Mouse (Mus musculus): Measurements from ENCODE around the gene Tmc8.

Gene Tmc8

DNA sequence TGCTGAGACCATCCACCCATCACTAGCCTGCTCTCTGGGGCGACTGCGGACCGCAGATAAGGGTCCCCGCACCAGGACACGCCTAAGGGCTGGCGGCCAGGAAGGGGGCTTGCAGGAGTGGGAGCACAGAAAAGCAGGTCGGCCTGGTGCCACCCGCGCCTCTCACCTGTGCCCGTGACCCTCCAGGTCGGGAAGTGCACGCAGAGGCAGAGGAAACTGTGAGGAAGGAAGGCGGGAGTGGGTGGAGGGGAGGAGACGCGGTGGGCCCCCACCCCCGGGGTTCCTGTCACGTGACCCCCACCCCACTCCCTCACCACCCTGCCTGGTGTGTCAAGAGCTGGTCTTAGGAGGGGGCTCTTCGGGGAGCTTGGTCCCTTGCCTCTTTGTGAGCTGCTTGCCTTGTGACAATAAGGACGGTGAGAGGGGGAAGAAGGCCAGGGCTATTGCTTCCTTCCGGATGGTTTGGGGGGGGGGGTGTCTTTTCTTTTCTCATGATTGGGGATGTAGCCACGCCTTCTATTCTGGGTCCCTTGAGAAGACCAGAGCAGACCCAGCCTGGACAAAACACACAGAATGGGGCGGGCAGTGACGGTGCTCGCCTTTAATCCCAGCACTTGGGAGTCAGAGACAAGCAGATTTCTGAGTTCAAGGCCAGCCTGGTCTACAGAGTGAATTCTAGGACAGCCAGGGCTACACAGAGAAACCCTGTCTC, at the start of gene Tmc8, which contains the start of gene Tmc6:
Gene Tmc8, plus strand, starts transcription at position 84 of the 712 bp plus-strand sequence.
Gene Tmc6, minus strand, starts transcription at position 206 of the 712 bp plus-strand sequence.
- peak; percentile 91 for DNase-seq (ENCODE audit: low read depth, low spot score)
- H3K27me3 ChIP-seq (ENCODE audit: control insufficient read depth, insufficient read depth, low read length, poor library complexity, severe bottlenecking): no peaks in the 10 kb centered on the region
- peaks cover 17% of the 10 kb centered on the region for H3K36me3 ChIP-seq (ENCODE audit: control insufficient read depth, insufficient read depth, low read length, poor library complexity, severe bottlenecking)

DNA sequence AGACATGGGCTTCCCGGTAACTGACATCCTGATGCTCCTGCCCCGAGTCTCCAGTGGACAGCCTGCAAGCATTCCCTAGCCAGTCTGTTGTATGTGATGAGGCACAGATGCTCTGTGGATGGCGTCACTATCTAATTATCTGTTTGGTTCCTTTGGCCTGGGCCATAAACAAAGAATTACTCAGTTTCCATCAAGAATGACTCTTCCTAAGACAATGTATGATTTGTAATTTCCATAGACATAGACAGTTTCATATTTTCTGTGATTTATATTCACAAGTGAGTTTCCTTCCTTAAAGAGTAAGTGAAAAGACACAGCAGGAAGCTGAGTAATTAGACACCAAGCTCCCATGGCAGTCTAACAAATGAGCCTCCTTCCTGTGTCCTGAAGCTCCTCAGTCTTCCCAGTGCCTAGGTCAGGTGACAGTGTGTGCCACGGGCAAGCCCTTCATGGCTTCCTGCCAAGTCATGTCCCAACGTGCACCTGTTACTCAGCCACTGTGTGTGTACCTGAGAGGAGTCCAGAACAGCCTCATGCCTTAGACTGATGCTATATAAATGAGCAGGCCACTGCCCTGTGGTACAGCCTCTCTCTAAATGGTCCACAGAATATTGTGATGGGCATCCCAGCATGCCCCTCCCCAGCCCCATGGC, 45.7 kb upstream of the Tmc8 start:
- H3K36me3 ChIP-seq (ENCODE audit: control insufficient read depth, insufficient read depth, low read length, poor library complexity, severe bottlenecking): peaks cover 12% of the 10 kb centered on the region; the same call in 1 of the 2 replicates

DNA sequence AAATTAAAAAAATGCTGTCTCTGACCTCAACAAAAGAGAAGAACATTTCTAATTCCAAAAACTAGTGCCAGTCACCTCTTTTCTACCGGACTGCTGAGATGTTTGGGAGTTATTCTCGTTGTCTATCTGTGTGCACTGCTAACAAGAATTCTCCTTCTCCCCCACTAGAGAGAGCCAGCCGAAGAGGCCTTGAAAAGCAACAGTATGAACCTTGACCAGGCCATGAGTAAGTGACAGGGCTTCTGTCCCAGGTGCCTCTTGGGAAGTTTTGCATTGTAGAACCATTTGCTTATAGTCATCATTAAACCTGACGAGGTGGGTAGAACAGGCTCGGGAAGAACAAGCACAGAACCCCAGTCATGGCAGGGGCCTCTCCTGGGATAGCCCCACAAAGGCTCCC, 43.8 kb upstream of the Tmc8 start:
- Histone ChIP-seq H3K27me3 (ENCODE audit: control insufficient read depth, insufficient read depth, low read length, poor library complexity, severe bottlenecking) (no peaks in the 10 kb centered on the region), H3K36me3 (ENCODE audit: control insufficient read depth, insufficient read depth, low read length, poor library complexity, severe bottlenecking) (peaks cover 14% of the 10 kb centered on the region)
- DNase-seq (ENCODE audit: low read depth, low spot score): no peak

More for the DNA sequence above, 45.7 kb upstream of the Tmc8 start:
- H3K27me3 ChIP-seq (ENCODE audit: control insufficient read depth, insufficient read depth, low read length, poor library complexity, severe bottlenecking): no peaks in the 10 kb centered on the region
- DNase-seq (ENCODE audit: low read depth, low spot score): no peak

DNA sequence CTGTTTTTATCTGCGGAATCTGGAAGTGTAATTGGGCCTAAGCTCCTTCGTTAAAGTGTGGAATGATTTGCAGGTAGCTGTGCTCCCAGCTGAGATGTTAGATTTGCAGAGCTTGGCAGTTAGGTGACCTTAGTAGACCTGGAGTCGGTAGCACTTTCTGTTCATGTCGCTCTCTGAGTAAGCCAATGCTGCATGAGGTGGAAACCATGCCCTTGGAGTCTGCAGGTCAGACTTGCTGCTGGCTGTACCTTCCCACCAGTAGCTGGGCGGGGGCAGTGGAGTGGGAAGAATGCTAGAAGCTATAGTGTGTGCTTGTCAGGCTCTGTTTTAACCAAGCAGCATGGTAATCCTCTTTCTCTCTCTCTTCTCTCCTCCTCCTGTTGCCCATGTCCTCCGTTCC, 40.7 kb upstream of the Tmc8 start:
- Histone ChIP-seq H3K36me3 (ENCODE audit: control insufficient read depth, insufficient read depth, low read length, poor library complexity, severe bottlenecking) (peaks cover 15% of the 10 kb centered on the region), H3K27me3 (ENCODE audit: control insufficient read depth, insufficient read depth, low read length, poor library complexity, severe bottlenecking) (no peaks in the 10 kb centered on the region)
- no peak for DNase-seq (ENCODE audit: low read depth, low spot score)

DNA sequence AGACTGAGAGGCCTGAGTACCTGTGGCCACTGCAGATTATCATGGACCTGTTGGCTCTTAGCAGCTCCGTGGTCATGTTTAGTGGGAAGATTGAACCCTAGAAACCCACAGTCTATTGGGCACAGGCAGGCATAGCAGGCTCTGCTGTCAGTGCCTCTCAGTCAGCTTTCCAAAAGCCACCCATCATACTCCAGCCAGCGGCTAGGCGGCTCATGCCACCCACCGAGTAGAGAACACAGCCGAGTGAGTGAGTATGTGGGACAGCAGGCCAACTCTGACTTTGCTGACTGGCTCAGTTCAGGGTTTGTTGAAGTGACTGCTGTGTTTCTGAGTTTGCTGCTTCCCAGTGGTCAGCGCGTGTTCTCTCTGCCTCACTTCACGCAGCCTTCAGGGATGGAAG, 39.6 kb upstream of the Tmc8 start:
- Histone ChIP-seq H3K36me3 (ENCODE audit: control insufficient read depth, insufficient read depth, low read length, poor library complexity, severe bottlenecking) (peaks cover 17% of the 10 kb centered on the region), H3K27me3 (ENCODE audit: control insufficient read depth, insufficient read depth, low read length, poor library complexity, severe bottlenecking) (no peaks in the 10 kb centered on the region)
- no peak for DNase-seq (ENCODE audit: low read depth, low spot score)

DNA sequence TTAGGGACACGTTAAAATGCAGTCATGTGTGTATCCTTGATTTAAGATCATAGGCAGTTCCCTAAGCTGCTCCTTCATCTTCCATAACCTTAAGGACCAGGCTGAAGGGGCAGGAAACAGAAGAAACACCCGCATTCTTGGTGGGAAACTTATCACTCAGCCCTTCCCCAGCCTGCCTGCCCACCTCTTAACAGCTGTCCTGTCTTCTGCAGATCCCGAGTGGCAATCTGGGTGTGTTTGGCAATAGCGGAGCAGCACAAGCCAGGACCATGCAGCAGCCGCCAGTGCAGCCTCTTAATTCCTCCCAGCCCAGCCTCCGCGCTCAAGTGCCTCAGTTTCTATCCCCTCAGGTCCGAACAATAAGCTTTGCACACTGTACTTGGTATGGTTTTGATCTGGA, 39.2 kb upstream of the Tmc8 start:
- Histone ChIP-seq H3K36me3 (ENCODE audit: control insufficient read depth, insufficient read depth, low read length, poor library complexity, severe bottlenecking) (peaks cover 20% of the 10 kb centered on the region), H3K27me3 (ENCODE audit: control insufficient read depth, insufficient read depth, low read length, poor library complexity, severe bottlenecking) (no peaks in the 10 kb centered on the region)
- no peak for DNase-seq (ENCODE audit: low read depth, low spot score)

DNA sequence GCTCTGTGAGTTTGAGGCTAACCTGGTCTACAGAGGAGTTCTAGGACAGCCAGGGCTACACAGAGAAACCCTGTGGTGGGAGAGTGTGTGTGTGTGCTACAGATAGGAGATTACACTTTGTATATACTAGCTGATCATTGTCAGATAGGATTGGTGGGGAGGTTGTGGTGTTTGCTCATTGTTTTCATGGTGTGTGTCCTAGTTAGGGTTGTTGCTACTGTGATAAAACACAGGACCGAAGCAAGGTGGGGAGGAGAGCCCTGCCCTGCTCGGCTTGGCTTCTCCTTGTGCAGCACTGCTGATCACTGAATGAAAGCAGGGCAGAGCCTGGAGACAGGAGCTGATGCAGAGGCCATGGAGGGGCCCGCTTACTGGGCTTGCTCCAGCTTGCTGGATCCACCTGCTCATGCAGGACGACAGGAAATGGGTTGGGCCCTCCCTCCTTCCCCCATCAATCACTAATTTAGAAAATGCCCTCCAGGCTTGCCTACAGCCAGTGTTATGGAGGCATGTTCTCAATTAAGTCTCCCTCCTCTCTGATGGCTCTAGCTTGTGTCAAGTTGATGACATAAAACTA, 38.3 kb upstream of the Tmc8 start:
- DNase-seq (ENCODE audit: low read depth, low spot score): no peak
- no peaks in the 10 kb centered on the region for H3K27me3 ChIP-seq (ENCODE audit: control insufficient read depth, insufficient read depth, low read length, poor library complexity, severe bottlenecking)
- peaks cover 22% of the 10 kb centered on the region for H3K36me3 ChIP-seq (ENCODE audit: control insufficient read depth, insufficient read depth, low read length, poor library complexity, severe bottlenecking)

DNA sequence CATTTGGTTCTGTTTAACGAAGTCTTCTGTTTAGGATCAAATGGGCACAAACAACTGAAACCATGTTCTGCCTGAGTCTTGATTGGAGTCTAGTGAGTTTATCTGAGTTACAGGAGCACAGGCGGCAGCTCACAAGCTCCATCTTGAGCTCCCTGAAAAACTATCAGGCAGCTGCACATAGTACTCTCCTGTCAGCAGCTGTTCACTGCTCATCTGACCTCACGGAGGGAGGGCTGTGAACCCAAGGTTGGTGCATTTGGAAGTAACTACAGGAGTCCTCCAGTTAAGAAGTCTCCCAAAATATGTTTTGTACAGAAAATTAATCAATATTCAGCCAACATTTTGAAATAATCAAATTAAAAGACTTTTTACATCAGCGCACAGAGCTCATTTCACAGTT, 33.2 kb upstream of the Tmc8 start:
- Histone ChIP-seq H3K36me3 (ENCODE audit: control insufficient read depth, insufficient read depth, low read length, poor library complexity, severe bottlenecking) (peaks cover 26% of the 10 kb centered on the region), H3K27me3 (ENCODE audit: control insufficient read depth, insufficient read depth, low read length, poor library complexity, severe bottlenecking) (no peaks in the 10 kb centered on the region)

DNA sequence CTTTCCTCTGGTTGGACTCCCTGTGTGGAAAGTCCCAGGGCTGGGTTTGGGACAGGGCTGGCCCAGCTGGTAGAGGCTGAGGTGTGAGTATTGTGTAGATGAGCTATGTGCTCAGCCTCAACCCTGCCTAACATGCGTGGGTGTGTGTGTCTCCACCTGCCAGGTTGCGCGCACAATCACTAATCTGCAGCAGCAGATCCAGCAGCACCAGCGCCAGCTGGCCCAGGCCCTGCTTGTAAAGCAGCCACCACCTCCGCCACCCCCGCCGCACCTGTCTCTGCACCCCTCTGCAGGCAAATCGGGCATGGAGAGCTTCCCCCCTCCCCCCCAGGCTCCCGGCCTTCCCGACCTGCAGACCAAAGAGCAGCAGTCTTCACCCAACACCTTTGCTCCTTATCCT, 32.5 kb upstream of the Tmc8 start:
- Histone ChIP-seq H3K27me3 (ENCODE audit: control insufficient read depth, insufficient read depth, low read length, poor library complexity, severe bottlenecking) (no peaks in the 10 kb centered on the region), H3K36me3 (ENCODE audit: control insufficient read depth, insufficient read depth, low read length, poor library complexity, severe bottlenecking) (peaks cover 23% of the 10 kb centered on the region)
- no peak for DNase-seq (ENCODE audit: low read depth, low spot score)

More for the DNA sequence above, 33.2 kb upstream of the Tmc8 start:
- no peak for DNase-seq (ENCODE audit: low read depth, low spot score)

DNA sequence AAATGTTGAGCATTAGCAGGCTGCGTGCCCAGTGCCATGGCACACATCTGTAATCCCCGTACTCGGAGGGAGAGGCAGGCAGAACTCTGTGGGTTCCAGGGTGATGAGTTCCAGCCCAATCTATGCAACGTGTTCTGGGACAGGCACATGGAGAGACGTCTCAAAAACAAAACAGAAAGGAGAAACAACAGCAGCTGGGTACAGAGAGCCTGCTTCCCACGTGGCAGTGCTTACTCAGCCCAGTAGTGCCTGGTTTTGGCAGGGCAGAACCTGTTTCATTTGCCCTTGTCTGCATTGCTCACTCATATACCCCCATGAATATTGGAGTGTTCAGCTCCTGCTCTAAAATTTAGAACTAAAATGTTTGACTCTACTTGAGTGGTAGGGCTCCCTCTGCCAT, 30.3 kb upstream of the Tmc8 start:
- peaks cover 21% of the 10 kb centered on the region for H3K36me3 ChIP-seq (ENCODE audit: control insufficient read depth, insufficient read depth, low read length, poor library complexity, severe bottlenecking)
- DNase-seq (ENCODE audit: low read depth, low spot score): no peak
- H3K27me3 ChIP-seq (ENCODE audit: control insufficient read depth, insufficient read depth, low read length, poor library complexity, severe bottlenecking): no peaks in the 10 kb centered on the region

DNA sequence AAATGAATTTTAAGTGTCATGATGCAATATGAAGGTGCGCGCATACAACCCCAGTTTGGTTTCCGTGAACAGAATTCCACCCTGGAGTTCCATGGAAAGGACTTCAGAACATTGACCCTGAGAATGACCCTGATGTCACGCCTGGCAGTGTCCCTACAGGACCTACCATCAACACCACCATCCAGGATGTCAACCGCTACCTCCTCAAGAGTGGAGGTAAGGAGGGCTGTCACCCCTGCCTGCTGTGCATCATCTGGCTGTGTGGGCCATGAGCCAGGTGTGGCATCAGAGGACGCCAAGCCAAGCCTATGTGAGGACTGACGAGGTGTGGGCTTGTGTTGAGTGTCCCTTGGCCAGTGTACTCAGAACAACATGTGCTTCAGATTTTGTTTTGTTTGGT, 26.0 kb upstream of the Tmc8 start:
- Histone ChIP-seq H3K36me3 (ENCODE audit: control insufficient read depth, insufficient read depth, low read length, poor library complexity, severe bottlenecking) (peaks cover 10% of the 10 kb centered on the region), H3K27me3 (ENCODE audit: control insufficient read depth, insufficient read depth, low read length, poor library complexity, severe bottlenecking) (no peaks in the 10 kb centered on the region)
- DNase-seq (ENCODE audit: low read depth, low spot score): no peak

DNA sequence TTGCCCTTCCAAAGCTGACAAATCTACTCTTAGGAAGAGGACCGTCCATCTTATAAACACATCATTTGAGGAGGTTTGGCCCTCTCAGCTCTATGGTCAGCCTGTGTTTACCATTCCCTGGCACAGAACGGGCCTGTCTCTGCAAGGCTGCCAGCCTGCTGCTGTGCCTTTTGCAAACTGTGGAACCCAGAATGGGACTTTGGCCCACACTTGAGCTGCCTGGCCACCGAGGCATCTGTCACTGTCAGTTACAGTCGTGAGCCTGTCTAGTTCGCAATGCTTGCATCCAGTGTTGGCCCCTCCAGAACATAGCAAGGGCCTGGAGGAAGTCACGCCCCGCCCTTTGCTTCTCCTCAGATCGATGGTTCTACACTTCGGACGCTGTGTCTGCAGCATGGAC, 22.6 kb upstream of the Tmc8 start:
- no peaks in the 10 kb centered on the region for H3K27me3 ChIP-seq (ENCODE audit: control insufficient read depth, insufficient read depth, low read length, poor library complexity, severe bottlenecking)
- peaks cover 5% of the 10 kb centered on the region for H3K36me3 ChIP-seq (ENCODE audit: control insufficient read depth, insufficient read depth, low read length, poor library complexity, severe bottlenecking)
- no peak for DNase-seq (ENCODE audit: low read depth, low spot score)

DNA sequence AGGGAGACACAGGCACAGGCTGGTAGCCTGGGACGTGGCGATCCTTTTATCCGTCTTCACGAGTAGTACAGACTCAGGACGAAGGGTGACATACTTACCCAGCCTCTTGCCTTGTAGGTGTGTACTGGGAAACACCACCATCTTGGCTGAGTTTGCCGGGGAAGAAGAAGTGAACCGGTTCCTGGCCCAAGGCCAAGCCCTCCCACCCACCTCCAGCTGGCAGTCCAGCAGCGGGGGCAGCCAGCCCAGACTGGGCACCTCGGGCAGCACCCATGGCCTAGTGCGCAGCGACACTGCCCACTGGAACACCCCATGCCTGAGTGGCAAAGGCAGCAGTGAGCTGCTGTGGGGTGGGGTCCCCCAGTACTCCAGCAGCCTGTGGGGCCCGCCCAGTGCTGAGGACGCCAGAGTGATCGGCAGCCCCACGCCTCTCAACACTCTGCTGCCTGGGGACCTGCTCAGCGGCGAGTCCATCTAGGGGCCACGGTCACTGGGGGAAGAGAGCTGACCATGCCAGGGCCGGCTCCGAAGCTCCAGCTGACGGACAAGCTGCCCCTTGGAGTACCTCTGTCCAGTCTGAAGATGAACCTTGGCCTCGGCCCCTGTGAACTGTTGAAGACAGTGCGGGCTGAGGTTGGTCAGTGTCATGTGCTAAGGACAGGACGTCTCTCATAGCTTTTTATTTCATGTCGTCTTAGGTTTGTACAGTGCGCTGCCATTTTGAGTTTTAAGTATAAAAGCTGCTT, 21.3 kb upstream of the Tmc8 start:
- peaks cover 5% of the 10 kb centered on the region for H3K36me3 ChIP-seq (ENCODE audit: control insufficient read depth, insufficient read depth, low read length, poor library complexity, severe bottlenecking)
- no peaks in the 10 kb centered on the region for H3K27me3 ChIP-seq (ENCODE audit: control insufficient read depth, insufficient read depth, low read length, poor library complexity, severe bottlenecking)
- DNase-seq (ENCODE audit: low read depth, low spot score): no peak

DNA sequence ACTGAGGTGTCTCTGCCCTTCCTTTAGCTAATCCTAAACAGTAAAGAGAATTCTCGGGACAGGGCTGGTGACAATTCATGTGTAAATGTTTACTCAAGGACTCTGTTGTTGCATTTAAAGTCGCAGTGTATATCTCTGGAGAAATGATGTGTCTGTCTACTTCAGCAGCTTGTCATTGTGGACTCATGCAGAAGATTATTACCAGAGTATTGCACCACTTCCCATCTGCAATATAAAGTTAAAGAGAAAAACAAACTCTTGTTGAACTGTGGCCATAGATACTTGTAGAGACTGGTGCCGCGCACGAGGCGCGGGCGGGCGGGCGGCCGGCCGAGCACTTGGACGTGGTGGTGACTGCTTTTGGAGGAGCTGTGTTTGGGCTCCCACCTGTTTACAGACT, 20.1 kb upstream of the Tmc8 start:
- H3K36me3 ChIP-seq (ENCODE audit: control insufficient read depth, insufficient read depth, low read length, poor library complexity, severe bottlenecking): peaks cover 6% of the 10 kb centered on the region
- H3K27me3 ChIP-seq (ENCODE audit: control insufficient read depth, insufficient read depth, low read length, poor library complexity, severe bottlenecking): no peaks in the 10 kb centered on the region
- no peak for DNase-seq (ENCODE audit: low read depth, low spot score)

DNA sequence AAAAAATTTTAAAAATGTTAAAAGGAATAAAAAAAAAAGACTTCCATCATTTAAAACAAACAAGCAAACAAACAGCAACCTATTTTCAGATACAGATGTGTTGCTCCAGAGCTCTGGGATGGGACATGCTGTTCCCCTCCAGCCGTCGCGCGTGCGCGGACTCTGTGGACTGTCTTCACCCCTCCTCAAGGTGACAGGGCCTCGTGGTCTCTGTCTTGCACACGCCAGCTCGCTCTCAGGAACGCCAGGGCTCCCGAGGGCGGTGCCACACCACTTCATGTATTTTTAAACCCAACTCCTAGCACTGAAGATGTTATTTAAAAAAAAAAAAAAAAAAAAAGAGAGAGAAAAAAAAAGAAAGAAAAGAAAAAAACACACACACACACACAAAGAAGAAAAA, 19.6 kb upstream of the Tmc8 start:
- H3K27me3 ChIP-seq (ENCODE audit: control insufficient read depth, insufficient read depth, low read length, poor library complexity, severe bottlenecking): no peaks in the 10 kb centered on the region
- no peak for DNase-seq (ENCODE audit: low read depth, low spot score)
- peaks cover 6% of the 10 kb centered on the region for H3K36me3 ChIP-seq (ENCODE audit: control insufficient read depth, insufficient read depth, low read length, poor library complexity, severe bottlenecking)

Data from splenic B cell, adult 2 months (primary cell).